Mouse (Mus musculus): ENCODE results near the gene Phf5a. TPM values are rescaled to one million over a fixed set of nuclear protein-coding genes. Genes with fewer than 3 reads are reported as not detected.

Phf5a gene
- polyA plus RNA-seq, 1 experiment from 2014 or later = 136 TPM

DNA sequence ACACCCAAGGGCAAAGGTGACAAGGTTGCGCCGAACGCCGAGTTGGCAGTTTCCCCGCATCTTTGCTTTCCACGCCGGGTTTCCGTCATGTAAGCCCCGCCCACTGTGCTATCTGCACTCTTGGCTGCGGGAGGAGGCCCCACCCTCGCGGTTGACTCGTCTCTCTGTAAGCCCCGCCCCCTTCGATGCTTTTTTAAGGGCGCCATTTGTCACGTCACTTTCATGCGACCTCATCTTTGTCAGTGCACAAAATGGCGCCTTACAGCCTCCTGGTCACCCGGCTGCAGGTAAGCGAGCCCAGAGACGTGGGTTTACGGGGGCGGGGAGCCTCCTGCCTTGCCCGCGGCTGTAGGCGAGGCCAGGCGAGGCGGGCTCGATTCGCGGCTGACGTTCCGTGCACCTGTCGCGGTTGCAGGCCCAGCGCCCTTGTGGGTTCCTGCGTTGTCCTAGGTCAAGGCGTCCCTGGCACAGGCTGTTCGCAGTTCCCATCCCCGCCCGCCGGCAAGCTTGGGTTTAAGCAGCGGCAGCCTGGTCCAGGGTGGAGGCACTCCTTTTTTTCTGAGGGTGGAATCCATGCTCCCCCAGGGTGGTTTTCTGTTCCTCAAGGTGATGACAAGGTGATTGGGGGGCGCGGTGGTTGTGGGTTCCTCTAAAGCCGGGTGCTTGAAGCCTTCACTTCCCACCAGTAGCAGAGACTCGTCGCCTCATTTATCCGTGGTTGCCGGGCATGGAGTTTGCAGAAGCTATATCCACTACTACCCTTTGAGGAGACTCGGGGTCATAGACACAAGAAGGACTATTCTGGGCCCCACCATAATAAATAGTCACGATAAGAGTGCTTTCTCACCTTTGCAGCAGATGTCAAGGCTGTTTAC is 788 bp upstream of the Phf5a start, which contains the start of gene Aco2:
TSS of gene Aco2 (plus strand) at position 48 of the 875 bp plus-strand sequence.
- H3K27me3 ChIP-seq = no peaks in the 10 kb centered on the region
- peak within 1 kb of the TSS; percentile 97 for H3K27ac ChIP-seq
- H3K4me2 ChIP-seq (replicated peaks) = peak within 1 kb of the TSS; percentile 93
- H3K9ac ChIP-seq (replicated peaks) = peak within 1 kb of the TSS; percentile 88
- ATAC-seq = peak; percentile 84
- H3K4me1 ChIP-seq (replicated peaks) = peaks cover 27% of the 10 kb centered on the region
- no peaks in the 10 kb centered on the region for H3K9me3 ChIP-seq
- H3K36me3 ChIP-seq = peaks cover 32% of the 10 kb centered on the region
- WGBS = under 1% methylated on average over 53 of the region's 53 CpGs
- H3K4me3 ChIP-seq (replicated peaks) = peak within 1 kb of the TSS; percentile 98

DNA sequence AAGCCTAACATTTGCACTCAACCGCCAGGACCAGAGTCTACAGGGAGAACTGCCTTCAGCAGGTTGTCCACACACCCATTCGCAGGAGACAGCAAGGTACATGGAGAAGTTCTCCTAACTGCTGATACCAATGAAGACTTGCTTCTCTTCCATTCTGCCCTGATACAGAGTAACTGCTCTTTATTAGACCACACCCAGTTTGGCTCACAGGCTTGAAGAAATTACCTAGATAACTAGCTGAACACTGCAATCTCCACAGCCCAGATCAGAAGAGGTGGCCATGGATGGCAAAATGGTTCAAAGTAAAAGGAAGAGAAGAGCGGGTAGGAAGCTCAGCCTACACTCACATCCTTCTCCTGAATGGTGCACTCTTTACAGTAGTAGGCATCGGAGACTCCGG is 1.7 kb downstream of the Phf5a start:
- Histone ChIP-seq H3K4me2 (replicated peaks) (no peak overlapping the region), H3K9me3 (no peaks in the 10 kb centered on the region), H3K27ac (no peak overlapping the region), H3K36me3 (peaks cover 57% of the 10 kb centered on the region), H3K4me3 (replicated peaks) (0 out of 2 replicates have a peak overlapping the region, but pooled peaks have one; percentile 8), H3K9ac (replicated peaks) (no peak overlapping the region), H3K4me1 (replicated peaks) (peaks cover 27% of the 10 kb centered on the region), H3K27me3 (no peaks in the 10 kb centered on the region)
- no peak for ATAC-seq
- WGBS = 99% methylated on average over 5 of the region's 5 CpGs

DNA sequence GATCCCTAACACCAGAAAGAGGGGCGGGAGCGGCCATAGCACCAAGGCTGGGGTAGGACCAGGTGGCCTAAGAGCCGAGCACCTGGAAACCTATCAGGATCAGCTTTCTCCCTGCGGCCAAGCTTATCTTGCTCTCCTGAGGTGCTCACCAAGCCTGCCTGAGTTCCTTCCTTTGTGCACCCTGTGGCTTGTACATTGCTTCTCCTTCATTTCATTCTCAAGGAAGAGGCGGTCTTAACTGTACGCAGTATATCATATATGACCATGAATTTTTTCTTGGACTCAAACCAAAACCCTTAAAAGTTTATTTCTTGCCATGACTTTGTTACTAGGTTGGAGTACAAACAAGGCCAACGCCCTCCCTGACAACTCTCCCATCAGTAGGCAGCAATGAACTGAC is 7.5 kb downstream of the Phf5a start:
- Histone ChIP-seq H3K9me3 (no peaks in the 10 kb centered on the region), H3K9ac (replicated peaks) (no peak overlapping the region), H3K4me2 (replicated peaks) (no peak overlapping the region), H3K36me3 (peaks cover 54% of the 10 kb centered on the region), H3K27me3 (no peaks in the 10 kb centered on the region), H3K4me1 (replicated peaks) (peaks cover 12% of the 10 kb centered on the region), H3K27ac (no peak overlapping the region), H3K4me3 (replicated peaks) (no peak overlapping the region)
- WGBS = 95% methylated on average over 7 of the region's 7 CpGs
- no peak for ATAC-seq

GRCm38 (mm10) chr15:81860471-81861135 is 11.1 kb downstream of the Phf5a start:
- WGBS = 46% methylated on average over 8 of the region's 8 CpGs
- Histone ChIP-seq H3K27ac (peak overlapping the region; percentile 67), H3K4me3 (replicated peaks) (no peak overlapping the region), H3K27me3 (no peaks in the 10 kb centered on the region), H3K9me3 (no peaks in the 10 kb centered on the region), H3K36me3 (peaks cover 18% of the 10 kb centered on the region), H3K4me1 (replicated peaks) (peaks cover 37% of the 10 kb centered on the region), H3K9ac (replicated peaks) (0 out of 2 replicates have a peak overlapping the region, but pooled peaks have one; percentile 10), H3K4me2 (replicated peaks) (no peak overlapping the region)
- no peak for ATAC-seq

DNA sequence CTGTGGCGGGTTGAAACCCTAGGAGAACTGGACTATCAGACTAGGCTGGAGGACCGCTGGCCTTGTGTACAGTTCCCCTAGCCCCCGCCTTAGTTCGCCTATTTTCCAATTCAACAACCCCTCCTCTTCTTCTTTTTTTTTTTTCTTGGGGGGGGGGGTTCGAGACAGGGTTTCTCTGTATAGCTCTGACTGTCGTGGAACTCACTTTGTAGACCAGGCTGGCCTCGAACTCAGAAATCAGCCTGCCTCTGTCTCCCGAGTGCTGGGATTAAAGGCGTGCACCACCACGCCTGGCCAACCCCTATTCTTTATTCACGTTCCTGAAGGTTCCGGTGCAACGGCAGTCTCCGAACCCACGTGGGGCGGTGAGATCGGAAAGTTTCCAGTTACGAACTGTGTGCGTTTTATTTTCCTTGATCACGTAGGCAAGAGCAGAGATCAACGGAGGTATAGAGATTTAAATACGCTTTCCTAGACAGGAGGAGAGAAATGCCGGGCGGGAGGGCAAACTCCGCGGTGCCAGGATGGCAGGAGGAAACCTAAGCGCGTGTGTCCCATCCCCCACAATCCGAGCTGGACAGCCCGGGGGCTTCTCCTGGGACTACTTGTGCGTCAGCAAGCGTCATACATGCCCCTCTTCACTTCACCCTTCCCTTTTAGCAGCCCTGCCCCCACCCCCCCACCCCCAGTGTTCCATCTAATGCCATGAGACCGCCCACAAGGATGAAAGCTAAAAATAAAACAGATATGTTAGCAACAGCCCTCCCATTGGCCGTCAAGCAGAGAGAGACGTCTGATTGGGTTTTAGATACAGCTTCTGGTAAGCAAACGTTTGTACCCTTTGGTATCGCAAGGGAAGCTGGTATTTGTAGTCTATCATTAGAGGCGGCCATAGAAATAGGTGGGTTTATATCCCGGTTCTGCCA is 12.1 kb downstream of the Phf5a start:
- H3K27ac ChIP-seq = peak overlapping the region; percentile 92
- H3K36me3 ChIP-seq = peaks cover 10% of the 10 kb centered on the region
- peak overlapping the region; percentile 86 for H3K9ac ChIP-seq (replicated peaks)
- no peaks in the 10 kb centered on the region for H3K9me3 ChIP-seq
- peak; percentile 80 for ATAC-seq
- H3K4me3 ChIP-seq (replicated peaks) = peak overlapping the region; percentile 94
- H3K27me3 ChIP-seq = no peaks in the 10 kb centered on the region
- H3K4me2 ChIP-seq (replicated peaks) = peak overlapping the region; percentile 96
- WGBS = under 1% methylated on average over 39 of the region's 39 CpGs
- H3K4me1 ChIP-seq (replicated peaks) = peaks cover 47% of the 10 kb centered on the region

GRCm38 (mm10) chr15:81858517-81859329 is 13.0 kb downstream of the Phf5a start, which contains the start of gene Tob2:
TSS of gene Tob2 (minus strand) at chr15:81858796.
- H3K9ac ChIP-seq (replicated peaks) = peak within 1 kb of the TSS; percentile 86
- no peaks in the 10 kb centered on the region for H3K9me3 ChIP-seq
- H3K27ac ChIP-seq = peak within 1 kb of the TSS; percentile 92
- H3K27me3 ChIP-seq = no peaks in the 10 kb centered on the region
- H3K4me1 ChIP-seq (replicated peaks) = peaks cover 48% of the 10 kb centered on the region
- under 1% methylated on average over 44 of the region's 44 CpGs for WGBS
- H3K36me3 ChIP-seq = 0 out of 2 replicates have a peak, but pooled peaks cover under 1% of the 10 kb centered on the region
- peak within 1 kb of the TSS; percentile 96 for H3K4me2 ChIP-seq (replicated peaks)
- H3K4me3 ChIP-seq (replicated peaks) = peak within 1 kb of the TSS; percentile 94
- no peak for ATAC-seq

DNA sequence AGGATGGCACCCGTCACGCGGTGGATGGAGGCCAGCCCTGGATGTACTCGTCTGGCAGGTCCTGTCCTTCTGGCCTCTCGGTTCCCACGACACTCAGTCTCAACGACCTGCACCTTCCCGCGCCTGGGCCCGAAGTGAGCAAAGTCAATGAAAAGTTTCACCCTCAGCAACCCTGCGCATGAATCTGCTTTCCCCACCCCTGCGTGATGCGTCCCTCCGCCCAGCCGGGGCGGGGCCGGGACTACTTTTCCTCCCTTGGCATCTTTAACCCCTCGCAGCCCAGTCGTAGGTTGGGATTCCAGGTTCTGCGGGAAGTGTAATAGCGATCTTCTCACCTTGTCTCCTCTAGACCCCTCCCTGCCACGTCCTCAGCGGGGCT is 13.6 kb downstream of the Phf5a start:
- Histone ChIP-seq H3K4me2 (replicated peaks) (peak overlapping the region; percentile 96), H3K27me3 (no peaks in the 10 kb centered on the region), H3K9ac (replicated peaks) (peak overlapping the region; percentile 86), H3K4me3 (replicated peaks) (peak overlapping the region; percentile 94), H3K9me3 (no peaks in the 10 kb centered on the region), H3K36me3 (no peaks in the 10 kb centered on the region), H3K4me1 (replicated peaks) (peaks cover 48% of the 10 kb centered on the region), H3K27ac (peak overlapping the region; percentile 92)
- peak; percentile 25; the same call in 1 of the 2 replicates for ATAC-seq
- 0% methylated on average over 23 of the region's 23 CpGs for WGBS

GRCm38 (mm10) chr15:81857724-81858116 is 14.0 kb downstream of the Phf5a start:
- Histone ChIP-seq H3K27ac (peak overlapping the region; percentile 92), H3K9ac (replicated peaks) (peak overlapping the region; percentile 86), H3K27me3 (no peaks in the 10 kb centered on the region), H3K4me2 (replicated peaks) (peak overlapping the region; percentile 96), H3K4me3 (replicated peaks) (peak overlapping the region; percentile 94), H3K9me3 (no peaks in the 10 kb centered on the region), H3K4me1 (replicated peaks) (peaks cover 48% of the 10 kb centered on the region), H3K36me3 (no peaks in the 10 kb centered on the region)
- WGBS = 0% methylated on average over 33 of the region's 33 CpGs
- 0 out of 2 replicates have a peak, but pooled peaks have one; percentile 6 for ATAC-seq

DNA sequence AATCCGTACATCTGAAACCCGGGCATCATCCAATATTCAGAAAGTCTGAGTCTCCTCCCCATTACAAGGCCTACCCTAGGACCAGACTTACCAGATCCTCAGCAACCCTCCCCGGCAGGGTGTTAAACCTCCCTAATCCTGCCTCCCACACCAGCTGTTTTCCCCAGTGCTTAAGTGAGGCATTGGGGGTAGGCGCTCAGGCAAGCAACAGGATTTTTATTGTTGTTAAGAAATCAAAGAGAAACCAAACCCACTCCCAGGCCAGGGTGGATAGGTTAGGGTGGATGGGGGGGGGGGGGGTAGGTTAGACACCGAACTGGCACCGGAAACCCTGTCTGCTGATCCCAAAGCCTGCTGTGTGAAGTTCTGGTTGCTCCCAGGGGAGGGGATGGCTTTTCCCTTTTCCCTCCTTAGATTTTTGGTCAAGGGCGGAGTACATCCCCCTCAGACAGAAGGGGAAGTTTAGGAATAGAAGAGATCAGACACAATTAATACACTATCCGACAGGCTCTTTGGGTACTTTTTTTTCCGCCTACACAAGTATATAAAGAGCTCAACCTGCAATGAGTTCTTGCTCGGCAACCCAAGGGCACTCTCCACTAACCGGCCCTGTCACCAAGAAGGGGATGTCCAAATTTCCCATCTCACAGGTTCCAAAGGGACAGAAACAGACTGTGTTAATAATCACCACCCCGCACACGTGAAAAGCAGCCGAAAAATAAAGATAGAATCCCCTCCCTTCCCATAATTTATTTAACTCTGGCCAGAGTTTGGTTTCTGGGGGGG is 14.6 kb downstream of the Phf5a start:
- H3K36me3 ChIP-seq = peaks cover under 1% of the 10 kb centered on the region; the same call in 1 of the 2 replicates
- peak overlapping the region; percentile 96 for H3K4me2 ChIP-seq (replicated peaks)
- peaks cover 48% of the 10 kb centered on the region for H3K4me1 ChIP-seq (replicated peaks)
- ATAC-seq = no peak
- H3K27me3 ChIP-seq = no peaks in the 10 kb centered on the region
- no peaks in the 10 kb centered on the region for H3K9me3 ChIP-seq
- H3K4me3 ChIP-seq (replicated peaks) = peak overlapping the region; percentile 94
- H3K9ac ChIP-seq (replicated peaks) = peak overlapping the region; percentile 86
- H3K27ac ChIP-seq = peak overlapping the region; percentile 92
- WGBS = 0% methylated on average over 14 of the region's 14 CpGs
